Mouse (Mus musculus): ENCODE measurements around the gene Galnt18. TPM values are rescaled to one million over a fixed set of nuclear protein-coding genes. Genes with fewer than 3 reads are reported as not detected.

The Galnt18 gene
- polyA plus RNA-seq, 1 experiment from 2014 or later: 13.6 TPM

DNA sequence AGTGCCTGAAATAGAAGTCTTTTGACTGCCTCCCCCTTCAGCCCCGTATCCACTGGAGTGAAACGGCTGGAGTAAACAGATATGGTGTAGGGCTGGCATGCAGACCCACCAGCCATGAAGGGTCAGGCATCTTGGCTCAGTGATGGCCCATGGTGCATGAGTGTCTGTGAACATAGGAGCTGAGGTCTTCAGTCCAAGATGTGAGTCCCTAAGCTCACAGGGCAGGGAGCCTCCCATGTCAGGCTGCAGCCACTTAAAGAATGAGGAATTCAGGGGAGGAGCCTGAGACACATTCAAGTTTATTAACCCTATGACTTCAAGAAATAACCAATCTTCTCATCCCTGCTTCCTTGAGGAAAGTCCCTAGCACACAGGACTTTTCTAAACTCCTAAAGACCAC, 8.1 kb upstream of the Galnt18 start:
- ATAC-seq (ENCODE audit: insufficient number of reproducible peaks, insufficient read depth, low FRiP score, low read depth): no peak
- 50% methylated on average over 2 of the region's 2 CpGs for WGBS
- H3K4me2 ChIP-seq (ENCODE audit: low read length): no peak overlapping the region
- H3K27me3 ChIP-seq (ENCODE audit: control insufficient read depth, insufficient read depth, low read length): no peaks in the 10 kb centered on the region; the same call in 1 of the 2 replicates
- H3K9ac ChIP-seq (ENCODE audit: low read length): no peak overlapping the region
- peaks cover 2 to 3% of the 10 kb centered on the region in 2 experiments; a peak in 1 of 4 replicates for H3K4me1 ChIP-seq (ENCODE audit: control insufficient read depth in 2 of 2, insufficient read depth in 2 of 2, low read length in 2 of 2)
- no peak overlapping the region for H3K27ac ChIP-seq (replicated peaks in 1 of 2; ENCODE audit: control insufficient read depth in 1 of 2, insufficient read depth in 1 of 2, low read depth in 2 of 2, low read length in 2 of 2)
- H3K36me3 ChIP-seq (ENCODE audit: control insufficient read depth, insufficient read depth, low read length): no peaks in the 10 kb centered on the region
- H3K9me3 ChIP-seq (ENCODE audit: control insufficient read depth, low read length): no peaks in the 10 kb centered on the region
- no peak overlapping the region for H3K4me3 ChIP-seq (ENCODE audit: control insufficient read depth in 1 of 2, insufficient read depth in 1 of 2, low read depth in 1 of 2, low read length in 2 of 2)

DNA sequence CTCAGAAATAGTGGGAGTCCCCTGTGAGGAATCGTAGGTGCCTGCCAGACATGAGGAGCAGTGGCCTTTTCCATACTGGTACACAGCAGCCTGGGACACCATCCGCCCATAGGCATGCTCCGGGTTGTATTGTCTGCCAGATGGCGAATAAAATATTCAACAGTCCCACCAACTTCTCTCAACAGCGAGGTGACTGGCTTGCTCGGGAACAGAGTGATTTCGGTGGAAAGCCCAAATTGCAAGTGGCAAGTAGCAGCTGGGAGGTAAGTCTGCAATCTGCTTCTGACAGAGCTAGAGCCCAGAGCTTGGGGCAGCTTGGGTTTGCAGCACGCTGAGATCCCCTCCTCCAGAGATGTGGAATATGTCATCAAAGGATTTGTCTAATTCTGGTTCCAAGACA, 5.7 kb upstream of the Galnt18 start:
- Histone ChIP-seq H3K36me3 (ENCODE audit: control insufficient read depth, insufficient read depth, low read length) (no peaks in the 10 kb centered on the region), H3K4me3 (ENCODE audit: control insufficient read depth in 1 of 2, insufficient read depth in 1 of 2, low read depth in 1 of 2, low read length in 2 of 2) (no peak overlapping the region), H3K9me3 (ENCODE audit: control insufficient read depth, low read length) (no peaks in the 10 kb centered on the region), H3K27me3 (ENCODE audit: control insufficient read depth, insufficient read depth, low read length) (no peaks in the 10 kb centered on the region), H3K9ac (ENCODE audit: low read length) (no peak overlapping the region), H3K27ac (replicated peaks in 1 of 2; ENCODE audit: control insufficient read depth in 1 of 2, insufficient read depth in 1 of 2, low read depth in 2 of 2, low read length in 2 of 2) (no peak overlapping the region), H3K4me1 (ENCODE audit: control insufficient read depth in 2 of 2, insufficient read depth in 2 of 2, low read length in 2 of 2) (peaks cover 2 to 3% of the 10 kb centered on the region in 2 experiments; a peak in 1 of 4 replicates), H3K4me2 (ENCODE audit: low read length) (no peak overlapping the region)
- WGBS: 83% methylated on average over 8 of the region's 8 CpGs
- ATAC-seq (ENCODE audit: insufficient number of reproducible peaks, insufficient read depth, low FRiP score, low read depth): no peak

DNA sequence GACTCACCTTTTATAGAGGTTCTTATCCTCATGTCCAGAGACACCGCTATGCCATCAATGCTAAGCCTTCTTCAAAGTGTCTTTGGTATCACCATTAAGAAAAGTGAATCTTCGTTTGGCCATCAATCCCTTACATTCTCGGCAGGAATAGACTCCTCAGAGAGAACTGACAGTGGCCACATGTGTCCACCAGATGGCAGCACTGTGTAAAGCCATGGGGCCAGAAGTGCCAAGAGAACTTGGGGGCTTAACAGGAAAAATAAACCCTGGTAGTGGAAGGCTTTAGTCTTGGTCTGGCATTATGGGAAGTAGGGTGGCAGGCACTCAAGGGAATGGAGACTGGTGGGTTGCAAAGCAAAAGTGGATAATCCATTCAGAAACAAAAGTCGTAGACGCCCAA, 2.3 kb upstream of the Galnt18 start:
- H3K27ac ChIP-seq (replicated peaks in 1 of 2; ENCODE audit: control insufficient read depth in 1 of 2, insufficient read depth in 1 of 2, low read depth in 2 of 2, low read length in 2 of 2): no peak overlapping the region
- H3K27me3 ChIP-seq (ENCODE audit: control insufficient read depth, insufficient read depth, low read length): peaks cover 11% of the 10 kb centered on the region
- no peaks in the 10 kb centered on the region for H3K9me3 ChIP-seq (ENCODE audit: control insufficient read depth, low read length)
- H3K36me3 ChIP-seq (ENCODE audit: control insufficient read depth, insufficient read depth, low read length): no peaks in the 10 kb centered on the region
- H3K4me3 ChIP-seq (ENCODE audit: control insufficient read depth in 1 of 2, insufficient read depth in 1 of 2, low read depth in 1 of 2, low read length in 2 of 2): no peak overlapping the region
- no peak overlapping the region for H3K4me2 ChIP-seq (ENCODE audit: low read length)
- WGBS: 53% methylated on average over 5 of the region's 5 CpGs
- ATAC-seq (ENCODE audit: insufficient number of reproducible peaks, insufficient read depth, low FRiP score, low read depth): no peak
- H3K9ac ChIP-seq (ENCODE audit: low read length): no peak overlapping the region
- H3K4me1 ChIP-seq (ENCODE audit: control insufficient read depth in 2 of 2, insufficient read depth in 2 of 2, low read length in 2 of 2): peaks cover 3 to 6% of the 10 kb centered on the region in 2 experiments; a peak in 3 of 4 replicates

DNA sequence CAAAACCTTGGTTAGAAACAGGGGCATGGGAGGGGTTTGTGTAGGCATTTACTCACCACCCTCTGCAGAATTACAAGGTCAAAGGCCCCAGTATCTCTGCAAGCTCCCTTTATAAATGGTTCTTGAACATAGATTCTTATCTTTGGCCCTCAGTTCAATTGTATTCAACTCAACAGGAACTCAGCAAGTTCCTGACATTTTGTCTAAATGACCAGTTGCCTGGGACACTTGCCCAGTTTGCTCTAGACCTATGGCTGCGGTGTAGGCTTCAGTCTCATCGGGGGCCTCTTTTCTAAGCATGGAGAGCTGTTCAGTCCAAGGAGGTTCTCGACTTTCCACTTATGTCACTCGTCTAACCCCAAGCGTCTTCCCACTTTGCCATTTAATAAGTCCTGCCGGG, 1.5 kb upstream of the Galnt18 start:
- Histone ChIP-seq H3K9ac (ENCODE audit: low read length) (no peak overlapping the region), H3K27me3 (ENCODE audit: control insufficient read depth, insufficient read depth, low read length) (peaks cover 11% of the 10 kb centered on the region), H3K4me3 (ENCODE audit: control insufficient read depth in 1 of 2, insufficient read depth in 1 of 2, low read depth in 1 of 2, low read length in 2 of 2) (no peak overlapping the region), H3K9me3 (ENCODE audit: control insufficient read depth, low read length) (no peaks in the 10 kb centered on the region), H3K4me1 (ENCODE audit: control insufficient read depth in 2 of 2, insufficient read depth in 2 of 2, low read length in 2 of 2) (peaks cover 3 to 6% of the 10 kb centered on the region in 2 experiments; a peak in 3 of 4 replicates), H3K4me2 (ENCODE audit: low read length) (no peak overlapping the region), H3K27ac (replicated peaks in 1 of 2; ENCODE audit: control insufficient read depth in 1 of 2, insufficient read depth in 1 of 2, low read depth in 2 of 2, low read length in 2 of 2) (no peak overlapping the region), H3K36me3 (ENCODE audit: control insufficient read depth, insufficient read depth, low read length) (no peaks in the 10 kb centered on the region)
- no peak for ATAC-seq (ENCODE audit: insufficient number of reproducible peaks, insufficient read depth, low FRiP score, low read depth)
- 74% methylated on average over 6 of the region's 6 CpGs for WGBS

DNA sequence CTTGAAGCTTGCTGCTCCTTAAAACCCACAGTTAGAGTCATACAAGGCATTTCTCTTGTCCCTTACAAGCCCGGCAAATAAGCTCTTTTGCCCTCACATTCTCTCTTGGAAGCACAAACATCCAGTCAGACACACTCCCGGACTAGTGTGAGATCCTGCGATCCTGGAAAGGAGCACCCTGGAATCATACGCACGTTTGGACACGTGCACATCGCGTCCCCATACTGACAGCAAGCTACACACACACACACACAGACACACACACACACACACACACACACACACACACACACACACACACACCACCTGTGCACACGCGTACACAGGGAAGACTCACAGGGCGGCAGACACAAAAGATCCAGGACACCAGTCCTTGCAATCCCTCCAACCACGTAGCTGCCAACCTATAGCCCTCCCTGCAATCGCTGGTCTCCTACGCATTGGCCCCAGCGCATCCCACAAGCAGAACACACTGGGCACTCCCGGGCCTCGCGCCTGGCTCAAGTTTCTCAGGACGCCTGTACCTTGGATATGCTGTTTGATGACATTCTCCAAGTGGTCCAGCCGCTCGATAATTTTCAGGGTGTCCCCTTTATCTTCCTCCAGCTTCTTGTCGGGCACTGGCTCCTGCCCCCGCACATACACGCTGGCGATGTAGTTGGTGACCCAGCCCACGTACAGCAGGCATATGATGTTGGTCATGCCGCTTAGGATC, 831 bp downstream of the Galnt18 start:
- peaks cover 3 to 6% of the 10 kb centered on the region in 2 experiments; a peak in 3 of 4 replicates for H3K4me1 ChIP-seq (ENCODE audit: control insufficient read depth in 2 of 2, insufficient read depth in 2 of 2, low read length in 2 of 2)
- no peaks in the 10 kb centered on the region for H3K36me3 ChIP-seq (ENCODE audit: control insufficient read depth, insufficient read depth, low read length)
- H3K9ac ChIP-seq (ENCODE audit: low read length): peak overlapping the region; percentile 77
- peaks cover 11% of the 10 kb centered on the region for H3K27me3 ChIP-seq (ENCODE audit: control insufficient read depth, insufficient read depth, low read length)
- peak overlapping the region in 1 of 2 experiments; percentile 62; a peak in 1 of 4 replicates for H3K27ac ChIP-seq (replicated peaks in 1 of 2; ENCODE audit: control insufficient read depth in 1 of 2, insufficient read depth in 1 of 2, low read depth in 2 of 2, low read length in 2 of 2)
- H3K9me3 ChIP-seq (ENCODE audit: control insufficient read depth, low read length): no peaks in the 10 kb centered on the region
- H3K4me3 ChIP-seq (ENCODE audit: control insufficient read depth in 1 of 2, insufficient read depth in 1 of 2, low read depth in 1 of 2, low read length in 2 of 2): peak overlapping the region; percentile 52 to 60
- H3K4me2 ChIP-seq (ENCODE audit: low read length): peak overlapping the region; percentile 99
- 16% methylated on average over 27 of the region's 27 CpGs for WGBS
- ATAC-seq (ENCODE audit: insufficient number of reproducible peaks, insufficient read depth, low FRiP score, low read depth): no peak

DNA sequence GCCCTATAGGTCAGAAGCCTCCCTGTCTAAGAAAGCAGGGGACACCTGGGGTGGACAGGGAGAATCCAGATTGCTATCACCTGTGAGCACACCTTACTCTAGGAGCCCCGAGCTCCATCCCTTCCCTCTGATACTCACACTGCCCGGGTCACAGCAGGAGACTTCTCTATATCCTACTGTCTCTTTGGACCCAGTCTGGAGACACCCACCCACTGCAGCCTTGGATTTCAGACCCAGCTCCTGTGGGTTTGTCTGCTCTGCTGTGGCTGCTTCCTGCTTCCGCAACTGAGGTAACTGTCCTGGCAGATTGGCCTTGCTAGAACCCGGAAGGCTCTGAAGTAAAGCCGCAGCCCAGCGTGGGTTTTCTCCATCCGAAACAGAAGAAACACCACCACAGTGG, 1.6 kb downstream of the Galnt18 start:
- ATAC-seq (ENCODE audit: insufficient number of reproducible peaks, insufficient read depth, low FRiP score, low read depth): no peak
- Histone ChIP-seq H3K27ac (replicated peaks in 1 of 2; ENCODE audit: control insufficient read depth in 1 of 2, insufficient read depth in 1 of 2, low read depth in 2 of 2, low read length in 2 of 2) (no peak overlapping the region), H3K4me1 (ENCODE audit: control insufficient read depth in 2 of 2, insufficient read depth in 2 of 2, low read length in 2 of 2) (peaks cover 3 to 6% of the 10 kb centered on the region in 2 experiments; a peak in 3 of 4 replicates), H3K36me3 (ENCODE audit: control insufficient read depth, insufficient read depth, low read length) (no peaks in the 10 kb centered on the region), H3K27me3 (ENCODE audit: control insufficient read depth, insufficient read depth, low read length) (peaks cover 11% of the 10 kb centered on the region), H3K9ac (ENCODE audit: low read length) (peak overlapping the region; percentile 77; the same call in 1 of the 2 replicates), H3K4me2 (ENCODE audit: low read length) (peak overlapping the region; percentile 99), H3K9me3 (ENCODE audit: control insufficient read depth, low read length) (no peaks in the 10 kb centered on the region), H3K4me3 (ENCODE audit: control insufficient read depth in 1 of 2, insufficient read depth in 1 of 2, low read depth in 1 of 2, low read length in 2 of 2) (peak overlapping the region; percentile 52 to 60)
- WGBS: 67% methylated on average over 7 of the region's 7 CpGs

DNA sequence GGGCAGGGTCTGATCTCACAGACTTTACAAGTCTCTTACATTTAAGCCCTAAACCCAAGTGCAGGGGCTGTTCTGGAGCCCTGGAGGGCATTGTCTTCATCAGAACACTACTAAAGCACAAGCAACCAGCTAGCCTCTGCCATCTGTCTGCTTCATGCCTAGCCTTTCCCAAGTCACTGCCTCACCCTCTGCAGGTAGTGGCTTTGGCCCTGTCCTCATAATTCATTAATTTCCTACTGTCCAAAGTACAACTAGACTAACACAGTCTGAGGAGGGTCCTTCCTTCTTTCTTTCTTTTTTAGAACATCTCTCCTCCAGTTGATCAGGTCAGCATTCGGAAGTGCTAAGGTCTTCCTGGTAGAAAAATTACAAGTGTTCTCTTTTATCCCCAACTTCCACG, 2.6 kb downstream of the Galnt18 start:
- WGBS: 84% methylated on average over 2 of the region's 2 CpGs
- no peak for ATAC-seq (ENCODE audit: insufficient number of reproducible peaks, insufficient read depth, low FRiP score, low read depth)
- H3K9me3 ChIP-seq (ENCODE audit: control insufficient read depth, low read length): no peaks in the 10 kb centered on the region
- peak overlapping the region; percentile 99 for H3K4me2 ChIP-seq (ENCODE audit: low read length)
- H3K9ac ChIP-seq (ENCODE audit: low read length): no peak overlapping the region
- peaks cover 11% of the 10 kb centered on the region for H3K27me3 ChIP-seq (ENCODE audit: control insufficient read depth, insufficient read depth, low read length)
- H3K27ac ChIP-seq (replicated peaks in 1 of 2; ENCODE audit: control insufficient read depth in 1 of 2, insufficient read depth in 1 of 2, low read depth in 2 of 2, low read length in 2 of 2): no peak overlapping the region
- no peak overlapping the region for H3K4me3 ChIP-seq (ENCODE audit: control insufficient read depth in 1 of 2, insufficient read depth in 1 of 2, low read depth in 1 of 2, low read length in 2 of 2)
- no peaks in the 10 kb centered on the region for H3K36me3 ChIP-seq (ENCODE audit: control insufficient read depth, insufficient read depth, low read length)
- H3K4me1 ChIP-seq (ENCODE audit: control insufficient read depth in 2 of 2, insufficient read depth in 2 of 2, low read length in 2 of 2): peaks cover 3 to 6% of the 10 kb centered on the region in 2 experiments; a peak in 3 of 4 replicates
